Mouse (Mus musculus): ENCODE measurements around the gene Zdhhc3. TPM values are rescaled to one million over a fixed set of nuclear protein-coding genes. Genes with fewer than 3 reads are reported as not detected.
A peak's percentile ranks its signal among the peaks of the same experiment; 100 is the strongest.

Zdhhc3 gene
- polyA plus RNA-seq, 2 experiments = 58.1 to 63.5 TPM

DNA sequence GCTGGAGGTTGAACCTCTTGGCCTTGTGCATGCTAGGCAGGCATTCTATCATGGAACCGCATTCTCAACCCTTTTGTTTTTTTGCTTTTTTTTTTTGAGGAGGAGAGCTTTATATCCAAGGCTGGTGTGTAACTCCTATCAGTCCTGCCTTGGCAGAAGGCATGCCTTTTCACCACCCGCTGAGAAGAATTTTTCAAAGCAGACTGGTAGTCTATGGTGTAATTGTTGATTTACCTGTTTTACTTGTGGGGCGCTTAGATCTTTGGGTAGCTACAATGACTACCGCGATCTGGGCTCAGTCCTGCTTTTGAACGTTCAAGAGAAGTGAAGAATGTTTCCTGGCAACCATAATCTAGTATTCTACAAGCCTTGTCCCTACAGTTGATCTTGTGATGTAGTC lies 926 bp upstream of the Zdhhc3 start:
- 68% methylated on average over 6 of the region's 6 CpGs for WGBS
- DNase-seq (ENCODE audit: low spot score) (no peak), ATAC-seq (ENCODE audit: low FRiP score, low read depth) (no peak)

GRCm38 (mm10) chr9:123111751-123112221 lies 1.2 kb downstream of the Zdhhc3 start:
- Histone ChIP-seq H3K36me3 (ENCODE audit: control insufficient read depth, insufficient read depth, low read length) (peaks cover 11% of the 10 kb centered on the region), H3K4me2 (replicated peaks; ENCODE audit: low read depth, low read length, severe bottlenecking) (peak overlapping the region; percentile 89), H3K9me3 (ENCODE audit: control insufficient read depth, low read length) (no peaks in the 10 kb centered on the region), H3K4me1 (ENCODE audit: control insufficient read depth, insufficient read depth, low read length) (peaks cover 13% of the 10 kb centered on the region), H3K27me3 (ENCODE audit: control insufficient read depth, insufficient read depth, low read length) (no peaks in the 10 kb centered on the region), H3K27ac (replicated peaks; ENCODE audit: low read depth, low read length) (no peak overlapping the region), H3K4me3 (replicated peaks; ENCODE audit: low read length) (peak overlapping the region; percentile 83), H3K9ac (ENCODE audit: low read depth, low read length, severe bottlenecking) (peak overlapping the region; percentile 89)
- 57% methylated on average over 8 of the region's 8 CpGs for WGBS
- ATAC-seq (ENCODE audit: low FRiP score, low read depth) (no peak), DNase-seq (ENCODE audit: low spot score) (no peak)
- TF ChIP-seq POLR2A (IDR thresholded peaks at IDR 0.05; ENCODE audit: borderline replicate concordance, extremely low read depth, insufficient read depth, insufficient read length) = no peak

More for the DNA sequence above, 926 bp upstream of the Zdhhc3 start:
- Histone ChIP-seq H3K36me3 (ENCODE audit: control insufficient read depth, insufficient read depth, low read length) (peaks cover 16% of the 10 kb centered on the region), H3K4me3 (replicated peaks; ENCODE audit: low read length) (peak overlapping the region; percentile 83), H3K9ac (ENCODE audit: low read depth, low read length, severe bottlenecking) (peak overlapping the region; percentile 89), H3K27me3 (ENCODE audit: control insufficient read depth, insufficient read depth, low read length) (no peaks in the 10 kb centered on the region), H3K4me2 (replicated peaks; ENCODE audit: low read depth, low read length, severe bottlenecking) (peak overlapping the region; percentile 89), H3K27ac (replicated peaks; ENCODE audit: low read depth, low read length) (no peak overlapping the region), H3K4me1 (ENCODE audit: control insufficient read depth, insufficient read depth, low read length) (peaks cover 13% of the 10 kb centered on the region), H3K9me3 (ENCODE audit: control insufficient read depth, low read length) (no peaks in the 10 kb centered on the region)
- no peak for TF ChIP-seq POLR2A (IDR thresholded peaks at IDR 0.05; ENCODE audit: borderline replicate concordance, extremely low read depth, insufficient read depth, insufficient read length)

- TF ChIP-seq POLR2A (IDR thresholded peaks at IDR 0.05; ENCODE audit: borderline replicate concordance, extremely low read depth, insufficient read depth, insufficient read length) = no peak
- 86% methylated on average over 7 of the region's 7 CpGs for WGBS
- Histone ChIP-seq H3K4me2 (replicated peaks; ENCODE audit: low read depth, low read length, severe bottlenecking) (no peak overlapping the region), H3K9ac (ENCODE audit: low read depth, low read length, severe bottlenecking) (no peak overlapping the region), H3K9me3 (ENCODE audit: control insufficient read depth, low read length) (no peaks in the 10 kb centered on the region), H3K4me3 (replicated peaks; ENCODE audit: low read length) (no peak overlapping the region), H3K27me3 (ENCODE audit: control insufficient read depth, insufficient read depth, low read length) (no peaks in the 10 kb centered on the region), H3K4me1 (ENCODE audit: control insufficient read depth, insufficient read depth, low read length) (peaks cover 13% of the 10 kb centered on the region), H3K36me3 (ENCODE audit: control insufficient read depth, insufficient read depth, low read length) (peaks cover 14% of the 10 kb centered on the region), H3K27ac (replicated peaks; ENCODE audit: low read depth, low read length) (no peak overlapping the region)
- ATAC-seq (ENCODE audit: low FRiP score, low read depth) (no peak), DNase-seq (ENCODE audit: low spot score) (no peak)
These were observed 3.8 kb downstream of the Zdhhc3 start for GRCm38 (mm10) chr9:123109188-123109587.

DNA sequence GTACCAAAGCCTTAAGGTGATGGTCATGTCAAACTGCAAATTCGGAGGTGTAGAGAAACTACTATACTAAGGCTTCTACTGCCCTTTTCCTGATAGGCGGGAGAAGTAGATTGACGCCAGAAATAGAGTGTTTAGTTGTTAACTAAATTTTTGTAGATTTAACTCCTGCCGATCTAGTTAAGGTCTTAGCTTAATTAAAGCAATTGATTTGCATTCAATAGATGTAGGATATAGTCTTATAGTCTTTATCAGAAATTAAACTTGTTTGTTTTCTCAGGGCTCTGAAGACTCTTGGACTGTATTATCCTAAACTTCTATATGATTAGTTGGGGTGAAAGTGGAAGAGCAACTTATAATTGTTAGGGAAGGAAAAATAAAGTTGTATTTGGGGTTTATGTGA lies 5.8 kb downstream of the Zdhhc3 start:
- WGBS = 91% methylated on average over 4 of the region's 4 CpGs
- H3K9me3 ChIP-seq (ENCODE audit: control insufficient read depth, low read length) = no peaks in the 10 kb centered on the region
- H3K36me3 ChIP-seq (ENCODE audit: control insufficient read depth, insufficient read depth, low read length) = peaks cover 14% of the 10 kb centered on the region
- H3K27me3 ChIP-seq (ENCODE audit: control insufficient read depth, insufficient read depth, low read length) = no peaks in the 10 kb centered on the region
- DNase-seq (ENCODE audit: low spot score) (no peak), ATAC-seq (ENCODE audit: low FRiP score, low read depth) (no peak)
- peaks cover 8% of the 10 kb centered on the region for H3K4me1 ChIP-seq (ENCODE audit: control insufficient read depth, insufficient read depth, low read length)
- no peak for TF ChIP-seq POLR2A (IDR thresholded peaks at IDR 0.05; ENCODE audit: borderline replicate concordance, extremely low read depth, insufficient read depth, insufficient read length)
- no peak overlapping the region for H3K4me2 ChIP-seq (replicated peaks; ENCODE audit: low read depth, low read length, severe bottlenecking)
- no peak overlapping the region for H3K9ac ChIP-seq (ENCODE audit: low read depth, low read length, severe bottlenecking)
- no peak overlapping the region for H3K27ac ChIP-seq (replicated peaks; ENCODE audit: low read depth, low read length)
- H3K4me3 ChIP-seq (replicated peaks; ENCODE audit: low read length) = no peak overlapping the region

GRCm38 (mm10) chr9:123104362-123104761 lies 8.6 kb downstream of the Zdhhc3 start:
- Histone ChIP-seq H3K9ac (ENCODE audit: low read depth, low read length, severe bottlenecking) (no peak overlapping the region), H3K9me3 (ENCODE audit: control insufficient read depth, low read length) (no peaks in the 10 kb centered on the region), H3K36me3 (ENCODE audit: control insufficient read depth, insufficient read depth, low read length) (peaks cover 31% of the 10 kb centered on the region), H3K4me3 (replicated peaks; ENCODE audit: low read length) (no peak overlapping the region), H3K27ac (replicated peaks; ENCODE audit: low read depth, low read length) (no peak overlapping the region), H3K27me3 (ENCODE audit: control insufficient read depth, insufficient read depth, low read length) (no peaks in the 10 kb centered on the region), H3K4me1 (ENCODE audit: control insufficient read depth, insufficient read depth, low read length) (no peaks in the 10 kb centered on the region), H3K4me2 (replicated peaks; ENCODE audit: low read depth, low read length, severe bottlenecking) (no peak overlapping the region)
- DNase-seq (ENCODE audit: low spot score) = no peak
- no peak for ATAC-seq (ENCODE audit: low FRiP score, low read depth)
- no peak for TF ChIP-seq POLR2A (IDR thresholded peaks at IDR 0.05; ENCODE audit: borderline replicate concordance, extremely low read depth, insufficient read depth, insufficient read length)

DNA sequence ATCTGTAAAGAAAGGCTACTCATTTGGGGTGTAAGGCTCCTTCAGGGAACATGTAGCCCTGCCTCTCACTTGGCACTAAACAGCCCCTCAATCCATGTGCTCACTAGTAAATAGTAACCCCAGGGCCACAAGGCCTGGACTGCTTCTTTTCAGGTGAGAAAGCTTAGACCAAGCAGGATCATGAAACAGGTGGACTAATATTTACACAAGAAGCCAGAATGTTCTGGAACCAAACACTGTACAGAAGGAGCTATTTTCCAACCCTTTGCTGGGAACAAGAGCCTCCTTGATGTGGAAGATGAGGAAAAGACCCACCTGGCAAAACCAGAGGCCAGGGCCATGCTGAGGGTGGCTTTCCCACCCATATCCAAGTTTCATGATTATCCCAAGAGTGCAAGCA lies 9.6 kb downstream of the Zdhhc3 start:
- H3K9ac ChIP-seq (ENCODE audit: low read depth, low read length, severe bottlenecking) = no peak overlapping the region
- H3K4me3 ChIP-seq (replicated peaks; ENCODE audit: low read length) = no peak overlapping the region
- H3K4me1 ChIP-seq (ENCODE audit: control insufficient read depth, insufficient read depth, low read length) = no peaks in the 10 kb centered on the region
- no peaks in the 10 kb centered on the region for H3K9me3 ChIP-seq (ENCODE audit: control insufficient read depth, low read length)
- no peaks in the 10 kb centered on the region for H3K27me3 ChIP-seq (ENCODE audit: control insufficient read depth, insufficient read depth, low read length)
- no peak overlapping the region for H3K4me2 ChIP-seq (replicated peaks; ENCODE audit: low read depth, low read length, severe bottlenecking)
- ATAC-seq (ENCODE audit: low FRiP score, low read depth) = no peak
- DNase-seq (ENCODE audit: low spot score) = no peak
- peaks cover 40% of the 10 kb centered on the region for H3K36me3 ChIP-seq (ENCODE audit: control insufficient read depth, insufficient read depth, low read length)
- H3K27ac ChIP-seq (replicated peaks; ENCODE audit: low read depth, low read length) = no peak overlapping the region
- no peak for TF ChIP-seq POLR2A (IDR thresholded peaks at IDR 0.05; ENCODE audit: borderline replicate concordance, extremely low read depth, insufficient read depth, insufficient read length)

Measured in limb, embryonic 14.5 days (tissue).